Mouse (Mus musculus) brain, embryonic 14.5 days (tissue): Measurements from ENCODE around the gene Plpp6. TPM values are rescaled to one million over a fixed set of nuclear protein-coding genes. Genes with fewer than 3 reads are reported as not detected.

ENCODE experiments used
- DNase-seq: peaks from one replicate; pipeline ENCODE4 v3.0.0-alpha.2; 2011; ENCODE audit warnings: low read depth
- CTCF ChIP-seq: fragments of 200-500 bp; IDR thresholded peaks from 2 replicates; pipeline ENCODE4 v1.5.1; 2012; ENCODE audit warnings: inconsistent platforms, mild to moderate bottlenecking, moderate library complexity, borderline replicate concordance; ENCODE audit not compliant: insufficient read depth, insufficient read length; ENCODE audit errors: extremely low read depth
- POLR2A ChIP-seq: fragments of 200-500 bp; IDR thresholded peaks from 2 replicates; pipeline ENCODE4 v1.6.1; 2012; ENCODE audit warnings: mild to moderate bottlenecking, inconsistent platforms, borderline replicate concordance; ENCODE audit not compliant: poor library complexity, insufficient read depth, insufficient read length, severe bottlenecking; ENCODE audit errors: extremely low read depth
- polyA plus RNA-seq: library from polyadenylated mRNA; depleted of rRNA; stranded (reverse); fragments of >200 nt; gene quantifications from 2 replicates; pipeline ENCODE4 v1.2.3, GENCODE M21; 2012; rRNA removed

Plpp6 gene
- polyA plus RNA-seq, 1 experiment = 10.4 TPM

- TF ChIP-seq CTCF (no peak), POLR2A (no peak)
- DNase-seq = no peak
These were observed 51.9 kb downstream of the Plpp6 start for GRCm38 (mm10) chr19:29015410-29016203.

- TF ChIP-seq CTCF = no peak
- TF ChIP-seq POLR2A = no peak
- no peak for DNase-seq
These were observed 52.5 kb downstream of the Plpp6 start for GRCm38 (mm10) chr19:29016204-29016765.

Other genes starting within 250 kb of the Plpp6 start
- gene Slc1a1, start 128.9 kb upstream of the Plpp6 start, polyA plus RNA-seq = 15.0 and 22.2 TPM in 2 replicates
- gene 4430402I18Rik, start 3.8 kb downstream of the Plpp6 start, polyA plus RNA-seq = 0.74 and 0.90 TPM in 2 replicates
- gene Cdc37l1, start 26.4 kb downstream of the Plpp6 start, polyA plus RNA-seq = 44.0 and 46.5 TPM in 2 replicates
- 32.7 and 39.0 TPM in 2 replicates for gene Ak3, start 84.0 kb downstream of the Plpp6 start, polyA plus RNA-seq
- 17.6 and 18.0 TPM in 2 replicates for gene Rcl1, start 137.4 kb downstream of the Plpp6 start, polyA plus RNA-seq